Mouse (Mus musculus) heart, postnatal 0 days (tissue): ENCODE measurements around the gene Plxnb2. TPM values are rescaled to one million over a fixed set of nuclear protein-coding genes. Genes with fewer than 3 reads are reported as not detected.

Experiments used
- ATAC-seq: fragments of 200-750 bp; cut with Nextera tagmentation; 2 replicates; pipeline ENCODE4 v1.8.0; 2017; ENCODE audit warnings: low read depth, moderate number of reproducible peaks, moderate library complexity; ENCODE audit not compliant: insufficient read depth
- DNase-seq: peaks from one replicate; pipeline ENCODE4 v3.0.0-alpha.2; 2016; ENCODE audit warnings: low spot score
- H3K27ac ChIP-seq: fragments of 300-500 bp; sonication (generic); 2 replicates; pipeline ENCODE4 v1.5.1; 2014; ENCODE audit warnings: low read depth, mild to moderate bottlenecking
- H3K27me3 ChIP-seq: fragments of 300-500 bp; sonication (generic); 2 replicates; pipeline ENCODE4 v1.6.1; 2014; ENCODE audit warnings: low read length, mixed read lengths; ENCODE audit not compliant: control insufficient read depth, insufficient read depth
- H3K36me3 ChIP-seq: fragments of 300-500 bp; sonication (generic); replicated peaks from 2 replicates; pipeline ENCODE4 v1.6.1; 2014; ENCODE audit warnings: low read length, mixed read lengths; ENCODE audit not compliant: control insufficient read depth, insufficient read depth
- H3K4me1 ChIP-seq: fragments of 300-500 bp; sonication (generic); 2 replicates; pipeline ENCODE4 v1.6.1; 2014; ENCODE audit warnings: antibody characterized with exemption; ENCODE audit not compliant: control insufficient read depth, insufficient read depth
- H3K4me2 ChIP-seq: fragments of 300-500 bp; sonication (generic); 2 replicates; pipeline ENCODE4 v1.6.1; 2014; ENCODE audit warnings: low read depth, mild to moderate bottlenecking, low read length, moderate library complexity
- H3K4me3 ChIP-seq: fragments of 300-500 bp; sonication (generic); 2 replicates; pipeline ENCODE4 v1.5.1; 2014; ENCODE audit warnings: low read depth, low read length
- H3K9ac ChIP-seq: fragments of 300-500 bp; sonication (generic); replicated peaks from 2 replicates; pipeline ENCODE4 v1.6.1; 2014; ENCODE audit warnings: low read depth, low read length, mixed read lengths
- H3K9me3 ChIP-seq: fragments of 300-500 bp; sonication (generic); replicated peaks from 2 replicates; pipeline ENCODE4 v1.6.1; 2016; ENCODE audit warnings: low read length; ENCODE audit not compliant: control insufficient read depth
- CTCF ChIP-seq: IDR thresholded peaks from 2 replicates; pipeline ENCODE4 v1.5.1; 2016; ENCODE audit warnings: antibody characterized with exemption, control low read depth, low read depth
- EP300 ChIP-seq: IDR thresholded peaks from 2 replicates; pipeline ENCODE4 v1.6.1; 2016; ENCODE audit warnings: antibody characterized with exemption, low read depth
- WGBS: fragments of 180-500 bp; shearing (Covaris S2); extraction: QIAGEN DNeasy Blood & Tissue Kit; methylation state at CpG from one replicate; pipeline ENCODE4 v1.1.7; 2014; 5-methylcytosine and 5-hydroxymethylcytosine counted together
- polyA plus RNA-seq: library from polyadenylated mRNA; unstranded; fragments of >200 nt; fragmentation: Nextera tagmentation; extraction: Ambion mirVana; gene quantifications from 2 replicates; pipeline ENCODE4 v1.2.1, GENCODE M21; 2015
- total RNA-seq: library from RNA; depleted of rRNA; stranded (reverse); fragments of >200 nt; gene quantifications from 2 replicates; pipeline ENCODE4 v1.2.3, GENCODE M21; 2014; ENCODE audit warnings: low replicate concordance

Plxnb2 gene
- total and polyA plus RNA-seq, 2 experiments from 2014 or later = 54.5 to 153 TPM

- no peak for TF ChIP-seq EP300
- TF ChIP-seq CTCF = no peak
- no peak for DNase-seq
- peaks cover 56% of the 10 kb centered on the region for H3K4me1 ChIP-seq
- H3K9me3 ChIP-seq = no peaks in the 10 kb centered on the region
- 0 out of 2 replicates have a peak overlapping the region, but pooled peaks have one; percentile 19 for H3K4me2 ChIP-seq
- peak; percentile 24 for ATAC-seq
- H3K36me3 ChIP-seq = peaks cover 32% of the 10 kb centered on the region
- peak overlapping the region; percentile 92 for H3K27ac ChIP-seq
- no peaks in the 10 kb centered on the region for H3K27me3 ChIP-seq
- 11% methylated on average over 3 of the region's 3 CpGs for WGBS
- no peak overlapping the region for H3K9ac ChIP-seq
- H3K4me3 ChIP-seq = no peak overlapping the region
Measured at GRCm38 (mm10) chr15:89170102-89170501, 10.5 kb downstream of the Plxnb2 start.

GRCm38 (mm10) chr15:89169431-89169830 is 11.2 kb downstream of the Plxnb2 start:
- H3K4me3 ChIP-seq = peak overlapping the region; percentile 9; the same call in 1 of the 2 replicates
- ATAC-seq (peak; percentile 94), DNase-seq (peak; percentile 95)
- no peaks in the 10 kb centered on the region for H3K9me3 ChIP-seq
- H3K27me3 ChIP-seq = no peaks in the 10 kb centered on the region
- peak overlapping the region; percentile 92 for H3K27ac ChIP-seq
- H3K9ac ChIP-seq = peak overlapping the region; percentile 32; the same call in 1 of the 2 replicates
- H3K4me1 ChIP-seq = peaks cover 49% of the 10 kb centered on the region
- WGBS = 10% methylated on average over 10 of the region's 10 CpGs
- TF ChIP-seq CTCF = no peak
- peak; percentile 54; the same call in 1 of the 2 replicates for TF ChIP-seq EP300
- H3K36me3 ChIP-seq = peaks cover 38% of the 10 kb centered on the region
- peak overlapping the region; percentile 48 for H3K4me2 ChIP-seq

- peak overlapping the region; percentile 17; the same call in 1 of the 2 replicates for H3K9ac ChIP-seq
- H3K36me3 ChIP-seq = peaks cover 43% of the 10 kb centered on the region
Measured at GRCm38 (mm10) chr15:89168922-89169321, 11.7 kb downstream of the Plxnb2 start.

GRCm38 (mm10) chr15:89165478-89165877 is 15.1 kb downstream of the Plxnb2 start:
- no peaks in the 10 kb centered on the region for H3K9me3 ChIP-seq
- TF ChIP-seq CTCF (no peak), EP300 (no peak)
- H3K4me3 ChIP-seq = no peak overlapping the region
- ATAC-seq = no peak
- H3K27me3 ChIP-seq = no peaks in the 10 kb centered on the region
- WGBS = 93% methylated on average over 12 of the region's 12 CpGs
- no peak overlapping the region for H3K4me2 ChIP-seq
- H3K9ac ChIP-seq = no peak overlapping the region
- no peak for DNase-seq
- H3K27ac ChIP-seq = no peak overlapping the region
- H3K4me1 ChIP-seq = peaks cover 20% of the 10 kb centered on the region
- H3K36me3 ChIP-seq = peaks cover 76% of the 10 kb centered on the region

More at GRCm38 (mm10) chr15:89168922-89169321, 11.7 kb downstream of the Plxnb2 start:
- H3K4me1 ChIP-seq = peaks cover 44% of the 10 kb centered on the region
- peak overlapping the region; percentile 9; the same call in 1 of the 2 replicates for H3K4me3 ChIP-seq
- DNase-seq = no peak
- H3K4me2 ChIP-seq = peak overlapping the region; percentile 48
- no peaks in the 10 kb centered on the region for H3K27me3 ChIP-seq
- peak overlapping the region; percentile 92 for H3K27ac ChIP-seq
- TF ChIP-seq CTCF = no peak
- no peak for TF ChIP-seq EP300
- 29% methylated on average over 10 of the region's 10 CpGs for WGBS
- no peaks in the 10 kb centered on the region for H3K9me3 ChIP-seq
- ATAC-seq = no peak

GRCm38 (mm10) chr15:89161397-89161796 is 19.2 kb downstream of the Plxnb2 start:
- no peak overlapping the region for H3K9ac ChIP-seq
- H3K4me2 ChIP-seq = no peak overlapping the region
- WGBS = 83% methylated on average over 9 of the region's 9 CpGs
- peaks cover 96% of the 10 kb centered on the region for H3K36me3 ChIP-seq
- H3K4me3 ChIP-seq = no peak overlapping the region
- no peak for ATAC-seq
- no peak for DNase-seq
- no peak overlapping the region for H3K27ac ChIP-seq
- no peak for TF ChIP-seq EP300
- TF ChIP-seq CTCF = no peak
- no peaks in the 10 kb centered on the region for H3K4me1 ChIP-seq
- H3K9me3 ChIP-seq = no peaks in the 10 kb centered on the region
- no peaks in the 10 kb centered on the region for H3K27me3 ChIP-seq

- TF ChIP-seq CTCF = no peak
- no peak for TF ChIP-seq EP300
- Histone ChIP-seq H3K4me1 (no peaks in the 10 kb centered on the region), H3K9me3 (no peaks in the 10 kb centered on the region), H3K27me3 (no peaks in the 10 kb centered on the region), H3K36me3 (peaks cover 94% of the 10 kb centered on the region), H3K4me3 (no peak overlapping the region), H3K9ac (no peak overlapping the region), H3K27ac (no peak overlapping the region), H3K4me2 (no peak overlapping the region)
- DNase-seq (no peak), ATAC-seq (no peak)
- WGBS = 89% methylated on average over 16 of the region's 16 CpGs
Measured at GRCm38 (mm10) chr15:89158516-89158915, 22.1 kb downstream of the Plxnb2 start.
